In genomic region chr1:119388664-119389396, GRCm38 (mm10) we compare ENCODE assay signal across 8 mouse cellular contexts. TPM values are rescaled to one million over a fixed set of nuclear protein-coding genes. Genes with fewer than 3 reads are reported as not detected.
A peak's percentile ranks its signal among the peaks of the same experiment; 100 is the strongest.
DNase-seq lines count a peak whose midpoint lies in the region; ATAC-seq and TF ChIP-seq lines count a peak whose summit lies in the region.
"Had no signal": no experiment of that assay in that cellular context is flagged by ENCODE, and none has a peak within 500 bp of the region (broad histone marks: within the 10 kb centered on the region; RNA-seq: fewer than 3 reads in every experiment).

No protein-coding gene starts in this region.

- no peak overlapping the region for H3K9ac ChIP-seq in embryonic facial prominence, embryonic 13.5 days
- H3K9ac ChIP-seq: stomach, embryonic 15.5 days had no signal

- WGBS in kidney, adult 2 months = 13% methylated on average over 19 of the region's 19 CpGs
- 8% methylated on average over 19 of the region's 19 CpGs for WGBS in embryonic facial prominence, embryonic 13.5 days

- TF ChIP-seq CTCF in kidney, adult 2 months (conservative IDR thresholded peaks at IDR 0.05; ENCODE audit: insufficient read depth, insufficient read length, low read depth, low read length) = no peak

- no peak overlapping the region for H3K4me3 ChIP-seq in kidney, adult 2 months (ENCODE audit: insufficient read depth, low read depth, low read length)
- H3K4me3 ChIP-seq in embryonic facial prominence, embryonic 13.5 days = no peak overlapping the region
- H3K4me3 ChIP-seq: stomach, embryonic 15.5 days had no signal

- DNase-seq in kidney, postnatal 14 days = peak; percentile 17
- DNase-seq in kidney, adult 2 months = no peak
- peak; percentile 33 for DNase-seq in layer of hippocampus, adult 9-11 months
- DNase-seq in neural tube, embryonic 10.5 days (ENCODE audit: extremely low spot score, low spot score) = peak; percentile 64
- DNase-seq in spleen, adult 18-20 months = no peak

- peak overlapping the region; percentile 40 for H3K4me2 ChIP-seq in embryonic facial prominence, embryonic 13.5 days
- H3K4me2 ChIP-seq: stomach, embryonic 15.5 days had no signal

- no peak overlapping the region for H3K27ac ChIP-seq in kidney, adult 2 months (ENCODE audit: insufficient read depth, low read depth, low read length)
- H3K27ac ChIP-seq in embryonic facial prominence, embryonic 13.5 days = no peak overlapping the region
- H3K27ac ChIP-seq: stomach, embryonic 15.5 days had no signal

- no peaks in the 10 kb centered on the region for H3K36me3 ChIP-seq in kidney, adult 2 months (ENCODE audit: control insufficient read depth, insufficient read depth, low read length)
- no peaks in the 10 kb centered on the region for H3K36me3 ChIP-seq in embryonic facial prominence, embryonic 13.5 days
- H3K36me3 ChIP-seq: stomach, embryonic 15.5 days had no signal

- no peaks in the 10 kb centered on the region for H3K9me3 ChIP-seq in embryonic facial prominence, embryonic 13.5 days
- H3K9me3 ChIP-seq: stomach, embryonic 15.5 days had no signal

- ATAC-seq in embryonic facial prominence, embryonic 13.5 days (ENCODE audit: insufficient number of reproducible peaks, insufficient read depth, low FRiP score, low TSS enrichment, low read depth) = no peak; the same call in 1 of the 2 replicates
- no peak for ATAC-seq in activated CD4-positive, CD25-positive, alpha-beta regulatory T cell, adult 4 months

- no peaks in the 10 kb centered on the region for H3K4me1 ChIP-seq in kidney, adult 2 months (ENCODE audit: control insufficient read depth, insufficient read depth, low read length)
- peaks cover 7% of the 10 kb centered on the region for H3K4me1 ChIP-seq in embryonic facial prominence, embryonic 13.5 days

- H3K27me3 ChIP-seq in kidney, adult 2 months (replicated peaks; ENCODE audit: control insufficient read depth, insufficient read depth, low read length) = no peaks in the 10 kb centered on the region
- H3K27me3 ChIP-seq in embryonic facial prominence, embryonic 13.5 days = peaks cover 7% of the 10 kb centered on the region
- H3K27me3 ChIP-seq: stomach, embryonic 15.5 days had no signal

- no peak for TF ChIP-seq POLR2A in kidney, adult 2 months (IDR thresholded peaks at IDR 0.05; ENCODE audit: low read depth, low read length)

RNA-seq across cellular contexts. Expression of gene Inhbb, which starts 33.2 kb away (rescaled TPM):
- 0.72 and 0.81 TPM in 2 replicates for polyA plus RNA-seq in kidney, adult 2 months (2012; rRNA removed)
- 0.42 and 0.89 TPM in 2 replicates for polyA plus RNA-seq in embryonic facial prominence, embryonic 13.5 days (2015; fragmentation: Nextera tagmentation; extraction: Ambion mirVana)
- not detected for polyA plus RNA-seq in activated CD4-positive, CD25-positive, alpha-beta regulatory T cell, adult 4 months (2017; shearing (Covaris generic))

Comparison
In these comparisons a context has a peak if more than half of its experiments do, and no peak if none do; other contexts are left out.
1. DNase-seq: peak in kidney, postnatal 14 days (single experiment), layer of hippocampus, adult 9-11 months (single experiment) and neural tube, embryonic 10.5 days (single experiment); none in kidney, adult 2 months (single experiment) and spleen, adult 18-20 months (0 of 2).